Mouse (Mus musculus): ENCODE results near the gene AB124611. TPM values are rescaled to one million over a fixed set of nuclear protein-coding genes. Genes with fewer than 3 reads are reported as not detected.
A peak's percentile ranks its signal among the peaks of the same experiment; 100 is the strongest.
"Not testable (repeated sequence)": the region's sequence is repeated elsewhere in the genome, so short reads cannot be mapped to it uniquely, and the experiment has no call there.

Gene AB124611
- total RNA-seq, 2 experiments from 2014 or later: 3.7 to 5.0 TPM

GRCm38 (mm10) chr9:21559151-21559550 lies 33.2 kb downstream of the AB124611 start:
- no peak for DNase-seq (ENCODE audit: low spot score in 2 of 2)

DNA sequence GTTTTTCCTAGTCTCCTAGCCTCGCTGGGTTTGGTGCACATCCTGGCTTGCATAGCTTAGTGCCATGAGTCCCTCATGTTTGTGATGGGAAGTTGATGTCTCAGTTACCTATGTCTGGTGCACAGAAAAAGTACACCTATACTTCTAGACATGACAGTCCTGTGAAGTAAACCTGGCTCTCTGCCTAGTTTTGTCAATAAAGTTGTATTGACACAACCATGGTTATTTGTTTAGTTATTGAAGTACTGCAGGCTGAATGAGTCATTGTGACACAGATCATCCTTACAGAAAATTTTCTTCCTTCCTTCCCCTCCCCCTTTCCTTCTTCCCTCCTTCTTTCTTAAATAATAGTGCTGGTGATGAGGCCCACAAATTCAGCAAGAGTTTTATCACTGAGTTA lies 38.4 kb downstream of the AB124611 start:
- no peak for DNase-seq (ENCODE audit: low spot score in 2 of 2)

GRCm38 (mm10) chr9:21565004-21565586 lies 39.1 kb downstream of the AB124611 start:
- DNase-seq (ENCODE audit: low spot score in 2 of 2): no peak

GRCm38 (mm10) chr9:21566538-21566937 lies 40.6 kb downstream of the AB124611 start:
- DNase-seq (ENCODE audit: low spot score in 2 of 2): no peak

DNA sequence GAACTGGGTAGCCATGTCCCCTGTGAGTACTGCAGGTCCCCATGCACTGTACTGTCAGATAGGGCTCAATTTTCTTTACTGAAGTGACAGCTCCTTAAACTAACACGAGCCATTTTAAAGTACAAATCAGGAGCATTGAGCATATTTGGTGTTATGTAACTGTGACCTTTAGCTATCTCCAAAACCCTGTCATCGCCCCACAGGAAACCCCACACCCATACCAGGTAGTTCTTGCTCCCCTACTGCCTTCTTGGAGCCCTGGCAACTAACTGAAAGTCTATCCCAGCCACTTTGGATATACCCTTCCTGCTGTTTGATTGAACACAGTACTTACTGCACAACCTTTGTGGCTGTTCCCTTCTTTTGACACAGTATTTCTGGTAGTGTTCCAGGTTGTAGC lies 41.1 kb downstream of the AB124611 start:
- no peak for DNase-seq (ENCODE audit: low spot score in 2 of 2)

DNA sequence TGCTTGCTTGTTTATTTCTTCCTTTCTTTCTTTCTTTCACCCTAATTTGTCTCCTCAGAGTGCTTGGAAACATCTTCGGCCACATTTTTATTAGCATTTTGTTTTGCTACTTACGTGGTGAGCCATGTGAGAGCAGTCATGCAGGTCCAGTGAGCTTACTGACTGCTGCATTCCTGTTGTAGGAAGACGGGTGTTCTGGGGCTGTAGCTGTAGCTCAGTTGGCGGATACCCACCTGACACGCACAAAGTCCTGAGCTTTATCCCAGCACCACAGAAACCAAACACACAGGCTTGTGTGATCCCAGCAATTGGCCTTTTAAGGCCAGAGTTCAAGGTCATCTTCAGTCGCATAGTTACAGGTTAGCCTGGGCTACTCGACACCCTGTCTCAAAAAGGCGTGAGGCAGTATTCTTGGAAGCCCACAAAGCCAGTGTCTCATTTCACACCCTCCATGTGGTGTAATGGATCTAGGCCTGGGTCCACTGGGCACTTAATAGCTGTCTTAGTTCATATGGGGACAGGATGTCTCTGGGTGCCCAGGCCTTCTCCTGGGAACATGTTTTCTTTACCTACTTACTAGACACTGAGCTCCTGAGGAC lies 42.8 kb downstream of the AB124611 start:
- no peak for DNase-seq (ENCODE audit: low spot score in 2 of 2)

DNA sequence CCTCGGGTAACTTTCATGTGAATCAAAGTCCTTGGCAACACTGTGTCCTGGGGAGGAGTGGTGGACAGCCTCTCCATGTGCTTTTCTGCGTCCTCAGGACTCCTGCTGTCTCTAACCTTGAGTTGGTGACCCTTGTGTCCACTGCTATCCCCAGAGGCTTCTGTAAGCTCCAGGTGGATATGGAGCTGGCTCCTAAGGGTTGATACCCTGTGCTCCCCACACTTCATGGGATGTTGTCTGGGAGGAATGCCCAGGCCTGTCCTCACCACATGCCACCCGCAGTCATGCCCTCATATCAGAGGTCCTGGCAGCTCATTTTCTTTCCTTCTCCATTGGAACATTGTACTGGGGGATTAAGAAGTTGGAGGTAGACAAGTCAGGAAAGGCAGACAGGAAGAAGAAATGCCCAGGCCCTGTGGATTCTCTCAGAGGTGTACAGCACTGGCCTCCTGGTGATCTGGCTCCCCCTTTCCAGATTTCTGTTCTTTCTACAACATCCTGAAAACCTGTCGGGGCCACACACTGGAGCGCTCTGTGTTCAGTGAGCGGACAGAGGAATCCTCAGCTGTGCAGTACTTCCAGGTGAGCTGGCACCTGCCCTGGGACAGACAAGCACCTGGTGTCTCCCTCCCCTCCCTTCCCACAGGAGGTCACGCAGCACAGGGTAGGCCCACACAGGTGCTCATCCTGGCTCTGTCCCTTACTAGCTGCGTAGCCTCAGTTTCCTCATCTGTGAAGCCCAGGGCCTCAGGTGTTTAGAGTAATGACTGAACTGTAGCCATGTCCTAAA lies 48.2 kb downstream of the AB124611 start:
- DNase-seq (ENCODE audit: low spot score in 2 of 2): no peak

DNA sequence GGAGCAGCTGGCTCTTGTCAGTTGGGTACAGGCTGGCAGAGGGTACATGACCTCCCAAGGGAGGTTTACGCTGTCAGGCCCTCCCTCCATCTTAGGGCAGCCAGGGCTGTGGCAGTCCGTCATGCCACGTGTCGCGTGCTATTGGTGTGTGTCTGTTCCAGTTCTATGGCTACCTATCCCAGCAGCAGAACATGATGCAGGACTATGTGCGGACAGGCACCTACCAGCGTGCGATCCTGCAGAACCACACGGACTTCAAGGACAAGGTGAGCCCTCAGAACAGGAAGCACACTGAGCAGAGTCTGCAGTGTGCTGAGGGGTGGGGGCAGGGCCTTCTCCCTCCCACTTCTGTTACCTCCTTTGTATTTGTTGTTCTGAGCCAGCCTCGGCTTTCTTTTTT lies 49.3 kb downstream of the AB124611 start:
- DNase-seq (ENCODE audit: low spot score in 2 of 2): no peak

GRCm38 (mm10) chr9:21576286-21576685 lies 50.3 kb downstream of the AB124611 start:
- DNase-seq (ENCODE audit: low spot score in 2 of 2): no peak

DNA sequence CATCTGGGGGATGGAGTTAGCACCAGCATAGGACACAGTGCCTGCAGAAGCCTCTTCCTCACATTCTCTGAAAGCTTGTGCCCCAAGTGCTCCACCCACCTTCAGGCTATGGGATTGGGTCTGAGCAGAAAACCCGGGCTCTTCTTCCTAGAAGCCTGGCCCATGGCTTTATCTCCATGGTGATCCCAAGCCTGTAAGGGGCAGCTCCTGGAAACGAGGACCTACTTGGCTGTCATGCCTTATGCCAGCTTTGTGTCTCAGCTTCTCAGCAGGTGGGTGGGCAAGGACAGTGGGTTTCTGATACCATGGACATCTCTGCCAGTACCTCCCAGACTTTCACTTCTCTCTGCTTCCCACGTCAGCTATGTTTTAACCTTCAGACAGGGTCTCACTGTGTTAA lies 52.2 kb downstream of the AB124611 start:
- no peak for DNase-seq (ENCODE audit: low spot score in 2 of 2)

GRCm38 (mm10) chr9:21585401-21585800 lies 59.4 kb downstream of the AB124611 start:
- DNase-seq (ENCODE audit: low spot score in 2 of 2): no peak

- DNase-seq (ENCODE audit: low spot score in 2 of 2): no peak
Observed at GRCm38 (mm10) chr9:21587678-21588349, 61.8 kb downstream of the AB124611 start.

DNA sequence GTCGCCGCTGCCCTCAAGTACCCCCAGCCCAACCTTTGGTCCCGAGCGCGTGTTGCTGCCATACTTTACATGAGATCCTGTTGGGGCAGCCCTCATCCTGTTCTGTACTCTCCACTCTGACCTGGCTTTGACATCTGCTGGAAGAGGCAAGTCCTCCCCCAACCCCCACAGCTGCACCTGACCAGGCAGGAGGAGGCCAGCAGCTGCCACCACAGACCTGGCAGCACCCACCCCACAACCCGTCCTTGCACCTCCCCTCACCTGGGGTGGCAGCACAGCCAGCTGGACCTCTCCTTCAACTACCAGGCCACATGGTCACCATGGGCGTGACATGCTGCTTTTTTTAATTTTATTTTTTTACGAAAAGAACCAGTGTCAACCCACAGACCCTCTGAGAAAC lies 62.4 kb downstream of the AB124611 start:
- no peak for DNase-seq (ENCODE audit: low spot score in 2 of 2)

GRCm38 (mm10) chr9:21589538-21589937 lies 63.6 kb downstream of the AB124611 start:
- no peak for DNase-seq (ENCODE audit: low spot score in 2 of 2)

DNA sequence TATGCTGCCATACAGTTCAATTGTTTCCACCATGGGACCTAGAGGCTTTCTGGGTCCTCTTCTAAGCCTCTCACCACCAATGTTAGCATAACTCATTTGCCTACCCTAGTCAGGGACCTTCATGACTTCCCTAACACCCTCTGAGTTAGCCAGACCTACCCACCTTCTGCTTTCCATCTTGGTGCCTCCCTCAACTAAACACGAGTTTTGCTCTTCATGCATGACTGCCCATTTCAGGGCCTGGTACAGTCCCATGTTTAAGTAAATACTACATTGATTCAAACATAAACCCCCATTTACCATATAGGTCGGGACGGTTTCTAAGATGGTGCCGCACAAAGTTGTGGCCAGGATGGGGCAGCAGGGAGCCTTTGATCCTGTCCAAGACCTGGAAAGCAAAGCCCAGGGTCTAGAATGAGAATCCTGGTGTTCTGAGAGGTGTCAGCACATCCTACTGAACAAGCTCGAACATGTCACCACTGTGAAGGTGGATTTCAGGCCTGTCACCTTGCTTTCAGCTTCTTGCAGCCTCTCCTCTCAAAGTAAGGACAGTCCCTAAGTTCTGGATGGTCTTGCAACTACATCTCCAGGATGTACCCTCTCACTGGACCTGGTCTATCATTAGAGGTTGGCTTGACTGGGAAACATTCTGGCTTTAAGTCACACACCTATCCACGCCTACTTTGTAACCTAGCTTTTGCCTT lies 65.3 kb downstream of the AB124611 start:
- DNase-seq (ENCODE audit: low spot score in 2 of 2): no peak

DNA sequence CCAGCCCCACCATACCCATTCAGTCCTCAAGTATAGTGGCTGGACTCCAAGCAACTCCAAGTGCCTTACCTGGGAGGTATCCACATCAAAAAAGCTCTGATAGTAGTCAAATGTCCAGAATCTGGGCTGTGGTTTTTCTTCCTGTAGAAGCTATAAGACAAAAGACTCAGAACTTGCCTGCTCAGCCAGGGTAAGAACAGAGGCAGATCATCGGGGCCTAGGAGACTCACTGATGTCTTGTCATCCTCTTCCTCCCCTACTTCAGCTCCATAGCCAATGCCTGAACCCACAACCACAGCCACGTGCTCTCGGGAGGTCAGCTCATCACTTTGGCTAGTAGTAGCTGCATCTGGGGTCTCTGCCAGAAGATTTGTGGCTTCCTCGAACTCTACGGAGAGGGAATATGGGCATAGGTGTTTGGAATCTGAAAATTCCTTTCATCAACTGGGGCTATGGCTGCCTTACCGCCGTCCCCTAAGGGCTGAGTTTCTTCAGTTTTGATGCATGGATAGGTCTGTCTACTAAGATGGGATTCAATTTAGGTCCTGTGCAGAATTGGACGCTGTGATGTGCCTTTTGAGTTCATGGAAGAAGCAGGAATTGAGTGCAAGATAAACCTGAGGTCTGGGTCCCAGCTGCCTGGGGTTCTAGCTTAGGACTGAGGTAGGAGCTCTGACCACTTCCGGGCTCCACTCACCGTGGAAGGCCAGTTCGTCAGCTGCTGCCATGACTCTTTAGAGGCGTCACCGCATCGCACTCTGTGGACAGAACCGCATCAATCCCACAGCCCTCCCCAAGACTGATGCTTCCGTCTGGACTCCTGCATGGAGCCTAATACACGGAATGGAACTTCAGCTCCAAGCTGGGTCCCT lies 66.1 kb downstream of the AB124611 start:
- DNase-seq (ENCODE audit: low spot score in 2 of 2): no peak

DNA sequence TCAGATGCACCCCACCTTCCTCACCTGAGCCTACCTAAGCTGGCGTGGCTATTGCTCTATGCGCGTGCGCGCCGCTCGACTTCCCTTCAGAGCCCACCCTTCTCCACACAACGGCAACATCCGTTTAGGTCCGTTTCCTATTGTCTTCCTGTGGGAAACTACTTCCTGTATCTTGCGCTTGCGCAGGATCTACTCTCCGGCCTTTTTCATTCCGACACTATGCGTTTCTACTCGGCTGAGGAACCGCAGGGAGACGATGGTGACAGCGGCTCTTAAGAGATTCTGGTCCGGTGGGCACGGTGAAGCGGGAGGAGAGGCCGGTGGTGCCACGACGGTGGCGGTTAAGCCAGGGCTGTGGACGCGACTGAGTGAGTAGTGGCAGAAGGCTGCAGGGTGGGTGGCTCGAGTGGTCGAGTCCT lies 66.7 kb downstream of the AB124611 start, which contains the start of the genes Timm29 and Yipf2:
Gene Timm29, plus strand, starts transcription at position 20 of the 419 bp plus-strand sequence.
Gene Yipf2, minus strand, starts transcription at position 126 of the 419 bp plus-strand sequence.
- peak; percentile 44 to 74 for DNase-seq (ENCODE audit: low spot score in 2 of 2)

GRCm38 (mm10) chr9:21593122-21593721 lies 67.2 kb downstream of the AB124611 start:
- peak; percentile 33 to 44 for DNase-seq (ENCODE audit: low spot score in 2 of 2)

GRCm38 (mm10) chr9:21594350-21594749 lies 68.4 kb downstream of the AB124611 start:
- DNase-seq (ENCODE audit: low spot score in 2 of 2): not testable (repeated sequence)

DNA sequence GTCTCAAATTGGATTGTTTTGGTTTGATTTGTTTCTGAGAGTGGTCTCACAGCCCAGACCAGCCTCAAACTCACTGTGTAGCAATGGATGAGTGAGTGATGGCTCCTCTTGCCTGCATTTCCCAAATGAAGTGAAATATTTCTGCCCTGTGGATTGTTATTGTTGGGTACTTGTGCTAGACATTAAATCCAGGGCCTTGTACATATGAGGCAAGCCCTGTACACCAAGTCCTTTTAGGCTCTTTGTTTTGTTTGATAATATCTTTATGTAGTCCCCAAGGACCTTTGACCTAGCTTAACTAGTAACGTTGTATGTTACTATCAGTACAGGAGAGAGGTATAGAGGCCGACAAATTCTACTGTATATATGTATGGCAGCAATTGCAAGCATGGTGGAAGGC lies 68.9 kb downstream of the AB124611 start:
- DNase-seq (ENCODE audit: low spot score in 2 of 2): no peak

Data from adrenal gland, postnatal 4 days (tissue).